Mouse (Mus musculus) inflammation-experienced regulatory T-cells, adult 16 weeks (primary cell): ENCODE measurements around the gene Vps13c. TPM values are rescaled to one million over a fixed set of nuclear protein-coding genes. Genes with fewer than 3 reads are reported as not detected.

Source experiments
- polyA plus RNA-seq: library from polyadenylated mRNA; unstranded; fragments of 100-300 nt; shearing (Covaris generic); gene quantifications from one replicate; pipeline ENCODE4 v1.2.1, GENCODE M21; 2017

The Vps13c gene
- polyA plus RNA-seq: 23.4 TPM

GRCm38 (mm10) chr9:67839981-67840859 lies at the start of gene Vps13c:
Gene Vps13c, plus strand, starts transcription at chr9:67840396.

DNA sequence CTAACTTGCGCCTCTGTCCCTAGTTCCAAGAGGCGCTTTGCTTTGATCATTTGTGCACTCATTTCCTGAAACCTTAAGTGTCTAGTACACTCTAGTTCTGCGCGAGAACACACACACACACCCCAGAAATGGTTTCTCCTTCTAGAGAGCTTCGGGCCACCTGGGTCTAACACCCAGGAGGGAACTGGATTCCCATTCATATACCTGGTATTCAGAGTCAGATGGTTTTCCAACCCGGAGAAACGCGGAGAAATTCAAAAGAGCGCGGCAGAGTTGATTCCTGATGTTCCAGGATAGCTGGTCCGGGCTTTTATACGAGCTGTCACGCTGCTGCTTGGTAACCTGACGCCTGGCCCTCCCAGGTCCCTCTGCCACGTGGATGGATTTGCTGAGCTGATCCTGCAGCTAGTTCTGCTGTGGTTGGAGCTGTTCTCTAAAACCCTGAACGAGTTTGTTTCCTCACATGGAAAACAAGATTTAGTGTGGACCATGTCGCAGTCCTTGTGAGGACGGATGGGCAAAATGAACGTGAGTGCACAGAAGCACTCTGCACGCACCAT lies 8.1 kb upstream of the Vps13c start, which contains the start of gene C2cd4a:
Gene C2cd4a, minus strand, starts transcription at position 285 of the 560 bp plus-strand sequence.

Other genes starting within 250 kb of the Vps13c start
- gene C2cd4b, start 81.0 kb upstream of the Vps13c start, polyA plus RNA-seq: not detected
- not detected for gene C2cd4a, start 8.1 kb upstream of the Vps13c start, polyA plus RNA-seq